Mouse (Mus musculus): ENCODE data around the gene Lypd3. TPM values are rescaled to one million over a fixed set of nuclear protein-coding genes. Genes with fewer than 3 reads are reported as not detected.

Lypd3 gene
- polyA plus RNA-seq, 1 experiment from 2014 or later = 0.13 TPM

DNA sequence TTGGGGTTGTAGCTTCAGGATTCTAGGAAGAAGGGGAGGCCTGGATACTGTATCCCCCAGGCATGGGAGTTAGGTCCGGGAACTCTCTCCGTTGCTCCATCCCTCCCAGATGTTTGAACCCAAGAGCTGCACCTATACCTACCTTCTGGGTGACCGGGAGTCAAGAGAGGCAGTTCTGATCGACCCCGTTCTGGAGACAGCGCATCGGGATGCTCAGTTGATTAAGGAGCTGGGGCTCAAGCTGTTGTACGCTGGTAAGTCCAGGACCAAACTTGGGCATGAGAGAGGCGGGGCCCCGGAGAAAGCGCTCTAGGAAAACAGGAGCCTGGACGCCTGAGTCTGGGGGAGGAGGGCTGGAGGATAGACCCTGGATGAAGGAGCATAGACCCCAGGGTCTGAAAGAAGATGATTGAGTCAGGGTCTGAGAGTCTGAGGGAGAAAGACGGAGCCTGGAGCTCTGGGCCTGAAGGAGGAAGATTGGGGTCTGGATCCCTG, 42.0 kb upstream of the Lypd3 start:
- WGBS = 3% methylated on average over 13 of the region's 13 CpGs
- Histone ChIP-seq H3K4me2 (ENCODE audit: low read length) (peak overlapping the region; percentile 74), H3K27me3 (ENCODE audit: control insufficient read depth, insufficient read depth, low read length) (peaks cover 5% of the 10 kb centered on the region; the same call in 1 of the 2 replicates), H3K27ac (replicated peaks; ENCODE audit: low read depth, low read length) (no peak overlapping the region), H3K36me3 (ENCODE audit: control insufficient read depth, insufficient read depth, low read length) (no peaks in the 10 kb centered on the region), H3K9me3 (ENCODE audit: control insufficient read depth, low read length) (no peaks in the 10 kb centered on the region), H3K4me3 (replicated peaks; ENCODE audit: low read depth, low read length) (peak overlapping the region; percentile 61), H3K4me1 (ENCODE audit: control insufficient read depth, insufficient read depth, low read length) (peaks cover 8% of the 10 kb centered on the region; the same call in 1 of the 2 replicates), H3K9ac (replicated peaks; ENCODE audit: low read length) (peak overlapping the region; percentile 68; the same call in 1 of the 2 replicates)
- no peak for DNase-seq
- no peak for ATAC-seq (ENCODE audit: low FRiP score, low TSS enrichment)

DNA sequence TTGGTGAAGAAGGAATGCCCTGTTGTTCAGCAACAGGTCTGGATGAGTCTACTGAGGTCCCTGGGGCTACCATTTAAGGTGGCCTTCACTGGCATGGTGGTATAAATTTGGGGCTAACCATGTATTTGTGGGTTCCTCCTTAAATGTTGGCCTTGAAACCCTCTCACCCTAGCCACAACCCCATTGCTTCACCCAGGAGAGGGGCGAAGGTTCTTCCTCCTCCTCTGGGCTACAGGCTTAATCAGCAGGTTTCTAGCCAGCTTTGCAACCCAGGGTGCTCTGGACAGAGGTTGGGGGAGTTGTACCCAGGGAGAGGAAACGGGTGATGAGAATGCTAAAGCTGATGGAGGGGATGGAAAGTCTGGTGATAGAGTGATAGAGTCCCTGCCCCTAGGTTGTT, 40.9 kb upstream of the Lypd3 start:
- H3K4me1 ChIP-seq (ENCODE audit: control insufficient read depth, insufficient read depth, low read length) = peaks cover 8% of the 10 kb centered on the region; the same call in 1 of the 2 replicates
- WGBS = 88% methylated on average over 2 of the region's 2 CpGs
- H3K4me2 ChIP-seq (ENCODE audit: low read length) = no peak overlapping the region
- H3K27me3 ChIP-seq (ENCODE audit: control insufficient read depth, insufficient read depth, low read length) = peaks cover 5% of the 10 kb centered on the region; the same call in 1 of the 2 replicates
- H3K27ac ChIP-seq (replicated peaks; ENCODE audit: low read depth, low read length) = no peak overlapping the region
- no peak overlapping the region for H3K9ac ChIP-seq (replicated peaks; ENCODE audit: low read length)
- no peak overlapping the region for H3K4me3 ChIP-seq (replicated peaks; ENCODE audit: low read depth, low read length)
- H3K36me3 ChIP-seq (ENCODE audit: control insufficient read depth, insufficient read depth, low read length) = no peaks in the 10 kb centered on the region
- no peaks in the 10 kb centered on the region for H3K9me3 ChIP-seq (ENCODE audit: control insufficient read depth, low read length)
- no peak for ATAC-seq (ENCODE audit: low FRiP score, low TSS enrichment)
- DNase-seq = no peak

DNA sequence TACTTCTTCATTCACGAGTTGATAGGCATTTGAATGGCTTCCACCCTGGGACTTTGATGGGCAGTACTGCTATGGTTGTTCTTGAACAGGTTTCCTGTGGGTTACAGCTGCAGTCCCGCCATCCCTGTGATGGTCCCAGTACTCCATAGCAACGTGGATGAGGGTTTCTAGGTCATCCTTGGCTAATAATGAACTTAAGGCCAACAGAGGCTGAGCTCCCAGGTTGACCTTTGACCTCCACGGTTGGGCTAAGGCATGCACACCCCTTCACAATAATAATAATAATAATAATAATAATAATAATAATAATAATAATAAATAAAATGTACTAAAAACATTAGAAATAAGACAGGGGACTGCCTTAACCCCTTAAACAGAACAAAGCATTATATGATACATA, 38.2 kb upstream of the Lypd3 start:
- H3K27ac ChIP-seq (replicated peaks; ENCODE audit: low read depth, low read length) = no peak overlapping the region
- no peak for DNase-seq
- 72% methylated on average over 4 of the region's 4 CpGs for WGBS

DNA sequence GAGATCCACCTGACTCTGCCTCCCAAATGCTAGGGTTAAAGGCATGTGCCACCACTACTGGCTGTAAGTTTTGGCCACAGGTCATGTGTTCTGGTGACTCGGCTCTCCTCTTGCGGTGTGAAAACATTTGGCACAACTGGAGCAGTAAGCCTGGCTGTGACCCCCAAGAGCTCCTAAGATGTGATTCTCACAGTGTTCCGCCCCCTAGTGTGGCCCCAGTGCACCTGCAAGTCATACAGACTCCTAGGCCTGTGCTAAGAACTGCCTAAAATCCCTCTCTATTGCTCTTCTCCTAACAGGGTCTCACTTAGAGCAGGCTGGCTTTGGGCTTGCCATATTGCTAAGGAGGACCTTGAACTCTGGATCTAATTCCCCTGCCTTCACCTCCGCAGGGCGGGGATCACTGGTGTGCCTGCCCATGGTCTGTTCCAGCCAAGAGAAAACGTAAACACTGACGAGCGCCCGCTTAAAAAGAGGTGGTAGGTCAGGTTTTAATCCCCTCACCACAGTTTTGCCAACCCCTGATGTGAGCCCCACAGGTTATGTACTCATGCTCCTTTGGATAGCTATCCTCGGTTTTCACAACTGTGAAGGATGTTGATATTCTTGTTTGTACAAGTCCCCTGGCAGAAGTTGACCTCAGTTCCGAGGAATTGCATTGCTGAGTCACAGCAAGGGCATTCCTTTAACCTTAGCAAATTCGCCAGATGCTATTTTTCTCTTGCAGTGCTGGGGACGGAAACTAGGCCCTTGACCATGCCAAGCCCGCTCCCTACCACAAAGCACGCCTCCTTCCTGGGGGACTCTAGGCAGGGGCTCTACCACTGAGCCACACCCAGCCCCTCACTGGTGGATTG, 36.9 kb upstream of the Lypd3 start:
- H3K4me2 ChIP-seq (ENCODE audit: low read length) = no peak overlapping the region
- no peak overlapping the region for H3K27ac ChIP-seq (replicated peaks; ENCODE audit: low read depth, low read length)
- DNase-seq (no peak), ATAC-seq (ENCODE audit: low FRiP score, low TSS enrichment) (no peak)
- H3K9ac ChIP-seq (replicated peaks; ENCODE audit: low read length) = no peak overlapping the region
- 0 out of 2 replicates have a peak, but pooled peaks cover 8% of the 10 kb centered on the region for H3K4me1 ChIP-seq (ENCODE audit: control insufficient read depth, insufficient read depth, low read length)
- no peaks in the 10 kb centered on the region for H3K36me3 ChIP-seq (ENCODE audit: control insufficient read depth, insufficient read depth, low read length)
- H3K4me3 ChIP-seq (replicated peaks; ENCODE audit: low read depth, low read length) = no peak overlapping the region
- peaks cover 5% of the 10 kb centered on the region; the same call in 1 of the 2 replicates for H3K27me3 ChIP-seq (ENCODE audit: control insufficient read depth, insufficient read depth, low read length)
- no peaks in the 10 kb centered on the region for H3K9me3 ChIP-seq (ENCODE audit: control insufficient read depth, low read length)
- 81% methylated on average over 15 of the region's 15 CpGs for WGBS

More for the DNA sequence above, 38.2 kb upstream of the Lypd3 start:
- Histone ChIP-seq H3K4me1 (ENCODE audit: control insufficient read depth, insufficient read depth, low read length) (peaks cover 13% of the 10 kb centered on the region; the same call in 1 of the 2 replicates), H3K36me3 (ENCODE audit: control insufficient read depth, insufficient read depth, low read length) (no peaks in the 10 kb centered on the region), H3K4me3 (replicated peaks; ENCODE audit: low read depth, low read length) (no peak overlapping the region), H3K27me3 (ENCODE audit: control insufficient read depth, insufficient read depth, low read length) (peaks cover 5% of the 10 kb centered on the region; the same call in 1 of the 2 replicates), H3K4me2 (ENCODE audit: low read length) (no peak overlapping the region), H3K9ac (replicated peaks; ENCODE audit: low read length) (no peak overlapping the region), H3K9me3 (ENCODE audit: control insufficient read depth, low read length) (no peaks in the 10 kb centered on the region)
- ATAC-seq (ENCODE audit: low FRiP score, low TSS enrichment) = no peak

DNA sequence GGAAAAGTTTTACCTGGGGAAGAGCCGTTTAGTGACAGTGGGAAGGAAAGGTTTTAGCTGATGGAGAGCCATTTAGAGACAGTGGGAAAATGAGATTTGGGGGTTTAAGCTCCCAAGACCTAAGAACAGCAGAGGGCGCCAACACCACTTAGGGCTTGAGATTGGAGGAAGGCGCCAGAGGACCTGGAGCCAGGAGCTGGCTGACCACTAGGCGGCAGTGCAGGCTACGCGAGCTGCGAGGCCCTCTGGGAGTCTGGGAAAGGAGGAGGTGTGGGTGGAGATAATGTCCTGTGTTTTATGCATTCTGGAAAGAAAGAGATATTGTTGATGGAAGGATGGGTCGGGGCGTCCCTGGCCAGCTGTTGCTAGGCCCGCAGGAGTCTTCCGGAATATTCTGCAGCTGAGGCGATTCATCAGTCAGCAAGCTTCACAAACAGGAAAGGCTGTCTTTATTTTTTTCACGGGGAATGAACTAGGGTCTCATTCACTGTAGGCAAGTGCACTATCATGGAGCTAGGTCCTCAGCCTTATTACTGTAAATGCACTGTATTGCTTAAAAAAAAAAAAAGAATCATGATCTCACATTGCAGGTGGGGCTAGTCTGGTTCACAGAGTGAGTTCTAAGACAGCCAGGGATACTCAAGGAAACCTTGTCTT, 35.3 kb upstream of the Lypd3 start:
- H3K4me3 ChIP-seq (replicated peaks; ENCODE audit: low read depth, low read length) = peak overlapping the region; percentile 19; the same call in 1 of the 2 replicates
- DNase-seq (peak; percentile 99), ATAC-seq (ENCODE audit: low FRiP score, low TSS enrichment) (peak; percentile 89; the same call in 1 of the 2 replicates)
- no peaks in the 10 kb centered on the region for H3K36me3 ChIP-seq (ENCODE audit: control insufficient read depth, insufficient read depth, low read length)
- H3K27me3 ChIP-seq (ENCODE audit: control insufficient read depth, insufficient read depth, low read length) = no peaks in the 10 kb centered on the region
- no peaks in the 10 kb centered on the region for H3K9me3 ChIP-seq (ENCODE audit: control insufficient read depth, low read length)
- peak overlapping the region; percentile 49 for H3K4me2 ChIP-seq (ENCODE audit: low read length)
- peak overlapping the region; percentile 42 for H3K9ac ChIP-seq (replicated peaks; ENCODE audit: low read length)
- WGBS = 5% methylated on average over 13 of the region's 13 CpGs
- 0 out of 2 replicates have a peak overlapping the region, but pooled peaks have one; percentile 49 for H3K27ac ChIP-seq (replicated peaks; ENCODE audit: low read depth, low read length)
- 0 out of 2 replicates have a peak, but pooled peaks cover 8% of the 10 kb centered on the region for H3K4me1 ChIP-seq (ENCODE audit: control insufficient read depth, insufficient read depth, low read length)

DNA sequence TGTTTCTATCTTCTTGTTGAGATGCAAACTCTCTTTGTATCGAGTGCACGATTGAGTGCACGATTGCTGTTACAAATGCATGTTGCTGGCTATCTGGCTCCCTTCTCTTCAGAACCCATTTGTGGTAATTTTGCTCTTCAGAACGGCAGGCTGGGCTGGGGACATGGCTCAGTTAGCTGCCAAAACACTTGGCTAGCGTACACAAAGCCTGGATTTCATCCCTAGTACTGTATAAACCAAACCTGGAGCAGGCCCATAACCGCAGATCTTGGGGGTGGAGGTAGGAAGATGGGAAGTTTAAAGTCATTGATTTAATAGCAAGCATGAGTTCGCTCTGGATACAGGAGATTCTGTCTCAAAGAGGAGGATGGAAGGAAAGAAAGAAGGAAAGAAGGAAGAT, 30.8 kb upstream of the Lypd3 start:
- no peak for DNase-seq
- ATAC-seq (ENCODE audit: low FRiP score, low TSS enrichment) = no peak
- H3K9ac ChIP-seq (replicated peaks; ENCODE audit: low read length) = no peak overlapping the region
- H3K27ac ChIP-seq (replicated peaks; ENCODE audit: low read depth, low read length) = no peak overlapping the region
- H3K4me1 ChIP-seq (ENCODE audit: control insufficient read depth, insufficient read depth, low read length) = peaks cover 9% of the 10 kb centered on the region; the same call in 1 of the 2 replicates
- WGBS = 92% methylated on average over 7 of the region's 7 CpGs
- no peak overlapping the region for H3K4me2 ChIP-seq (ENCODE audit: low read length)
- no peak overlapping the region for H3K4me3 ChIP-seq (replicated peaks; ENCODE audit: low read depth, low read length)
- H3K9me3 ChIP-seq (ENCODE audit: control insufficient read depth, low read length) = no peaks in the 10 kb centered on the region
- no peaks in the 10 kb centered on the region for H3K36me3 ChIP-seq (ENCODE audit: control insufficient read depth, insufficient read depth, low read length)
- H3K27me3 ChIP-seq (ENCODE audit: control insufficient read depth, insufficient read depth, low read length) = peaks cover 11% of the 10 kb centered on the region

DNA sequence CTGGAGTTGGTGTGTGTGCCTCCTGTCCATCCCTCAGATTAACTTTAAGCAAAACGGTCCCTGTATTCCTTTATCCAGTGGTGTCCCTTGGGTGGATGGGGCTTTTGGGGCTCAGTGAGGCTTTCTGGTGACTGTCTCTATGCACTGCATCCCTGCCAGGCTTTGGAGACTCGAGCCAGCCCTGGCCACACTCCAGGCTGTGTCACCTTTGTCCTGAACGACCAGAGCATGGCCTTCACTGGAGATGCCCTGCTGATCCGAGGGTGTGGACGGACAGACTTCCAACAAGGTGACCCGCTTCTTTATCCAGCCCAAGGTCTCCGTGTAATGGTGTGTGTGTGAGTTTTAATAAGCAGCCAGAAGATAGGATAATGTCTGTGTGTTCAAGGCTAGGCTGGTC, 30.3 kb upstream of the Lypd3 start:
- H3K4me3 ChIP-seq (replicated peaks; ENCODE audit: low read depth, low read length) = no peak overlapping the region
- no peak overlapping the region for H3K4me2 ChIP-seq (ENCODE audit: low read length)
- peaks cover 9% of the 10 kb centered on the region; the same call in 1 of the 2 replicates for H3K4me1 ChIP-seq (ENCODE audit: control insufficient read depth, insufficient read depth, low read length)
- H3K36me3 ChIP-seq (ENCODE audit: control insufficient read depth, insufficient read depth, low read length) = no peaks in the 10 kb centered on the region
- ATAC-seq (ENCODE audit: low FRiP score, low TSS enrichment) = no peak
- 68% methylated on average over 7 of the region's 7 CpGs for WGBS
- no peak overlapping the region for H3K9ac ChIP-seq (replicated peaks; ENCODE audit: low read length)
- no peaks in the 10 kb centered on the region for H3K9me3 ChIP-seq (ENCODE audit: control insufficient read depth, low read length)
- H3K27ac ChIP-seq (replicated peaks; ENCODE audit: low read depth, low read length) = no peak overlapping the region
- DNase-seq = no peak
- H3K27me3 ChIP-seq (ENCODE audit: control insufficient read depth, insufficient read depth, low read length) = peaks cover 15% of the 10 kb centered on the region

DNA sequence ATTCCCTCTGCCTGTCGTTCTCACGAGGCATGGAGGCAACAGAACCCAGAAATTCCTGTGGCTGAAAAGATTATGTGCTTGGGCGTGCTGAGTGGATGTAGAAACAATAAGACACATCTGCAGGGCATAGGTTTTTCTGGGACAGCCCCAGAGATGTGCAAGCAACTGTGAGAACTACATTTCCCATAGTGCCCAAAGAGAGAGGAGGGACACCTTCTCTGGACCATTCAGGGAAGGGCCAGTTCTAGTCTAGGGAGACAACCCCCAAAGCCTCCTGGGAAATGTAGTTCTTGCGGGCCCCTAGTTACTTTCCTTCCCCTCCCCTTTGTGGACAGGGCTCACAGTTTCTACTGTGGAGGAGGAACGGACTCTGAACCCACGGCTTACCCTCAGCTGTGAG, 28.3 kb upstream of the Lypd3 start:
- WGBS = 34% methylated on average over 6 of the region's 6 CpGs
- ATAC-seq (ENCODE audit: low FRiP score, low TSS enrichment) = peak; percentile 67

More for the DNA sequence above, 28.3 kb upstream of the Lypd3 start:
- Histone ChIP-seq H3K4me1 (ENCODE audit: control insufficient read depth, insufficient read depth, low read length) (peaks cover 10% of the 10 kb centered on the region; the same call in 1 of the 2 replicates), H3K9ac (replicated peaks; ENCODE audit: low read length) (no peak overlapping the region), H3K27me3 (ENCODE audit: control insufficient read depth, insufficient read depth, low read length) (peaks cover 35% of the 10 kb centered on the region), H3K4me3 (replicated peaks; ENCODE audit: low read depth, low read length) (no peak overlapping the region), H3K9me3 (ENCODE audit: control insufficient read depth, low read length) (no peaks in the 10 kb centered on the region), H3K4me2 (ENCODE audit: low read length) (no peak overlapping the region), H3K27ac (replicated peaks; ENCODE audit: low read depth, low read length) (no peak overlapping the region), H3K36me3 (ENCODE audit: control insufficient read depth, insufficient read depth, low read length) (no peaks in the 10 kb centered on the region)
- peak; percentile 80 for DNase-seq
